Mouse (Mus musculus) left cerebral cortex, postnatal 10 days (tissue): ENCODE results near the gene Ehbp1l1. TPM values are rescaled to one million over a fixed set of nuclear protein-coding genes. Genes with fewer than 3 reads are reported as not detected.

ENCODE experiments used
- DNase-seq, 2 experiments: peaks; one replicate each; pipeline ENCODE4 v3.0.0; 2021 to 2022; ENCODE audit warnings: low spot score in 2 of 2, mixed read lengths in 1 of 2; ENCODE audit errors: extremely low spot score in 1 of 2
- intact Hi-C: fragments of 180-260 bp; cut with DNase I; formaldehyde crosslinking; loops from one replicate; pipeline ENCODE4 v1.15.1; 2025
- total RNA-seq, 2 experiments: library from RNA; stranded (reverse); gene quantifications; 2 replicates each; pipeline ENCODE4 v1.2.3; 2021

The Ehbp1l1 gene
- total RNA-seq, 2 experiments from 2014 or later, result 50.4 to 52.0 TPM

DNA sequence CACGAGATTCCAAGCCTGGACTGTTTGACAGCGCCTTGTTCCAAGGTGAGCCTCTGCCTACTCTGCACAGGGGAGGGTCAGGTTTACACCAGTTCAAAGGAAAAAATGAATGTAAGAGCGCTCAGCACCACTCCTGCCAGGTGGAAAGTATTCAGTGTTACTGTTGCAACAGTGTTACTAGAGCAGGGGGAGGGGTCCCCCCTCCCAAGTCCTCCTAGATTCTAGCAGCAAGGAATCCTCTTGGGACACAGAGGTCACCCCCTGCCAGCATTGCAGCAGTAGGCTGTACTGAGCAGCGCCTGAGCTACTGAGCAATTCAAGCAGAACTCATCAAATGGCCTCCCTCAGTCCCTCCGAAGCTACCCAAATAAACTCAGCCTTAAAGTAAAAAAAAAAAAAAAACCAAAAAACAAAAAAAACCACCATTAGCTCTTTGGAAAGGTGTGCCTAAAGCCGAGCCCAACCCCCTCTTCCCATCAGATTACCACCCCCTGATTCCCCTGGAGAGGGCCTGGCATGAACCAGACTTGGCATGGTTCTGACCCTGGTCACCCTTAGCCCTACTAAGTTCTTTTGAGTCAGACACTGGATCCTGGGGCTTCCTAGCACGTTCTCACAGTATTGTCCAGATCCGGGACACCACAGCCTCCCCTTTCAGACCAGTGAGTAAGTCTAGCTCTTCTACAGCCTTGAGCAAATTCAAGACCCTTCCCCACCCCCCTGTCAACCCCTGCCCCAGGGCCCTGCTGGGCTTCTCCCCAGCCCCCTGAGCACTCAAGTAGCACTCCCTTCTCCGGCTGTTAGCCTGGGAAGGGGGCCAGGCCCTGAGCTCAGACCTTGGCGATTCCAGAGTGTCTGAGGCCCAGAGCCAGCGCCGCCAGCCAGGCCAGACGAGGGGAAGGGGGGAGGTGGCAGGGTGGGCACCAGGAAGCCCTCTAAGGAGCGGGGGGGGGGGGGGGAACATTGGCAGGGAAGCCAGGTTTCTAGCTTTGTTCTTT lies 14.5 kb upstream of the Ehbp1l1 start, which contains the start of gene Ltbp3:
Ltbp3 (plus strand) TSS at position 585 of the 998 bp plus-strand sequence.
- peak; percentile 45 to 81 for DNase-seq
- intact Hi-C loops, result loop anchor here (5.0 kb wide), 1 partner anchor 37 kb away; no protein-coding TSS in a partner anchor

GRCm38 (mm10) chr19:5739446-5739845 lies 13.3 kb upstream of the Ehbp1l1 start:
- intact Hi-C loops, result no loop called here
- no peak for DNase-seq

- intact Hi-C loops, result no loop called here
- no peak for DNase-seq
These were observed 8.2 kb upstream of the Ehbp1l1 start for GRCm38 (mm10) chr19:5734325-5734724.

DNA sequence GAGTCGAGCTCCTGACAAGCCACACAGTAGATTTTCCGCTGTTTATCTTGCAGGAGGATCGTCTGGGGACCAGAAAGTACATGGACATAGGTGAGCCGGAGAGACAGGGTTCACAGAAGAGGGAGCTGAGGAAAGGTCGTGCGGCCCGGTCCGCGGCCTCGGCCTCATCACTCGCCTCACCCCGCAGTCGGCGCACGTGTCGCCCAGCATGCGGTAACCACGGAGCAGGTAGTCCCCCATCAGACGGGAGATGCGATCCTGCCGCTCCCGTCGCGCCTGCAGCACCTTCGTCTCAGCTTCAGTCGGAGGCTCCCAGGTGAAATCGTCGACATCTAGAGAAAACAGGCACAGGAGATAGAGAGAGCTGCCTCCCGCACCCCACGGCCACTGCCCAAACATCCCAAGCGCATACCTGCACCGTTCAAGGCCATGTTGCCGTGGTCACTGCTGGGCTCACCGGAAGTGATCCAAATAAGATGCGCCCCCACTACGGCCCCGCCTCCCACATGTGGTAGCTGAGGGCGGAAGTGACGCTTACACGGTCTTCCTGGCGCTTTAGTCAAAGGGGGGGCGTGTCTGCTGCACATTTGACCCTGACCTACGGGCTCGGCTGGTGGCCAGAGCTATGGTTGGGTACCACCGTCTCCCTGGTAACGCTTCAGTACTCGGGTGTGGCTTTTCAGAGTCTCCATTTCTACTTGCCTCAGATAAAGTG lies 5.3 kb upstream of the Ehbp1l1 start:
- intact Hi-C loops, result no loop called here
- peak; percentile 94 to 96 for DNase-seq

DNA sequence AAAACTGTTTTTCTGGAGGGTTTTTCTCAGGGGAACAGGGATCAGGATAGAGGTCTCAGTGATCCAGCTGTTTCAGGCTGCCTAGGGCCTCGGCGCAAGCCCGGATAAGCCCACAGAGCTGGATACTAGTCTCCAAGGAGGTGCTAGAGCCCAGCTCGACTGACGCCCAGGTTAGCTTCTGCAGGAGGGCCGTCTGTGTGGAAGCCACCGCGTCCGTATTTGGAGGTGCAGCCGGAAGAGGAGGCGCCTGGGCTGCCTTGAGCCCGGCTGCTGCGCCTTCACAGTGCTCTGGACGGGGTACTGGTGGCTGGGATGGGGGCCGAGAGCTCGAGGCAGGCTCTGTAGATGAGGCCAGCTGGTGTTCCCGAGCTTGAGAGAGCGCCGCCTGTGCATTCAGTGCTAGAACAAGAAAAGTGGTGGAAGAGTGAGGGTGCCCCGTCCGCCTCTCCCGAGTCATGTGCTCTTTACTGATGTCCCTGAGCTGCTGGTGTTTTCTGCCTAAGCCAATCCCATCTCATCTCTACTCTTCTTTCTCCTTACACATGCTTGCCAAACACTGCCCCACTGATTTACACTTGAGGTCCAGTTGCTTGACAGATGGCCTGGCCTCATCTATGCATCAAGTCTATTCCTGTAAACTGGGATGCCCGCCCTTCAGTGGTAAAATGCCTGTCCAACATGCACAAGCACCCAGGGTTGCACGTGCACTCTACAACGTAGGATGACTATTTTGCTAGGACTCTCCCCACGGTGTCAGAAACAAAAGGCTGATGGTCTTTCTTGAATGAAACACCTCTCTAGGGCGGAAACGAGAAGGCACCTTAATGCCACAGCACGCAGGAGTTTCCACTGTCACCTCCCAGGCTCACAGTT lies 4.4 kb upstream of the Ehbp1l1 start:
- peak in 1 of 2 experiments; percentile 51 for DNase-seq
- intact Hi-C loops, result no loop called here

GRCm38 (mm10) chr19:5729444-5729815 lies 3.3 kb upstream of the Ehbp1l1 start, which contains the start of gene Fam89b:
Fam89b (minus strand) TSS chr19:5729653.
- intact Hi-C loops, result loop anchor here (5.0 kb wide), 1 partner anchor 48 kb away; no protein-coding TSS in a partner anchor
- DNase-seq, result peak; percentile 83 to 94

DNA sequence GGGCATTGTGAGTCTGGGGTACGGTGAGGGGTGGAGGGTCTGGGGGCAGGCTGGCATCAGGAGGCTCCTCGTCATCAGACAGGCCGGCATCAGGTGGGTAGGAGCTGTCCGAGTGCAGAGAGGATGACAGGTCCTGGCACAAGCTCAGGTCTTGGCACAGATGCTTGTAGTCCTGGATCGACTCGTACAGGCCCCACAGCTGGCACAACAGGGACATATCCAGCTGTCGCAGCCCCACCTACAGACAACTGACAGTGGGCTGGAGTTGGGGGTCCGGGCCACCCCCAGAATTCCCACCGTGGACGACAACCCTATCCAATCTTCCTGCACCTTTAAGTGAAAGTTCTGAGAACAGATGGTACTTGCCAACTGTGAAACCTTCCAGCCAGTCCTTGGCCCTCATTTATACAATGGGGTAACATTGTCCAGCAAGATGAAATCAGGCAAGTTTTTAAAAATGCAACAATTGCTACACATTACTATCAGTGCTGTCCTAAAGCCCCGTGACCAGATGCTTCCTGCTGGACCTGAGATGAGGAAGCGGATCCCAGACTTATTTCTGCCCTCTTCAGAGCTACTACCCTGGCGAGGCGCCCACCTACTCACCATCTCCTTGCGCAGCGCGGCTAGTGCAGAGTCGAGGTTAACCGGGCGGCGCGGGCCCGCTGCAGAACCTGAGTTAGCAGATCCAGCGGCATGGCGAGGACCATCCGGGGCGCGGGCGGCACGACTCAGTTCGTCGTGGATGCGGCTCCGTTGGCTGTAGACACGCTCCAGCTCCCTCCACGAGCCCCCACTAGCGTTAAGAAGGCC lies 2.7 kb upstream of the Ehbp1l1 start:
- DNase-seq, result peak; percentile 59 to 84

GRCm38 (mm10) chr19:5727701-5728100 lies 1.6 kb upstream of the Ehbp1l1 start:
- DNase-seq, result peak; percentile 81 to 89
- intact Hi-C loops, result loop anchor here (2.0 to 5.0 kb wide), 2 partner anchors 17 to 50 kb away; no protein-coding TSS in a partner anchor

More for the DNA sequence above, 2.7 kb upstream of the Ehbp1l1 start:
- intact Hi-C loops, result loop anchor here (5.0 kb wide), 1 partner anchor 48 kb away; no protein-coding TSS in a partner anchor

- DNase-seq, result no peak
- intact Hi-C loops, result loop anchor here (2.0 to 5.0 kb wide), 2 partner anchors 16 to 50 kb away; no protein-coding TSS in a partner anchor
These were observed 953 bp upstream of the Ehbp1l1 start for GRCm38 (mm10) chr19:5726961-5727578.

DNA sequence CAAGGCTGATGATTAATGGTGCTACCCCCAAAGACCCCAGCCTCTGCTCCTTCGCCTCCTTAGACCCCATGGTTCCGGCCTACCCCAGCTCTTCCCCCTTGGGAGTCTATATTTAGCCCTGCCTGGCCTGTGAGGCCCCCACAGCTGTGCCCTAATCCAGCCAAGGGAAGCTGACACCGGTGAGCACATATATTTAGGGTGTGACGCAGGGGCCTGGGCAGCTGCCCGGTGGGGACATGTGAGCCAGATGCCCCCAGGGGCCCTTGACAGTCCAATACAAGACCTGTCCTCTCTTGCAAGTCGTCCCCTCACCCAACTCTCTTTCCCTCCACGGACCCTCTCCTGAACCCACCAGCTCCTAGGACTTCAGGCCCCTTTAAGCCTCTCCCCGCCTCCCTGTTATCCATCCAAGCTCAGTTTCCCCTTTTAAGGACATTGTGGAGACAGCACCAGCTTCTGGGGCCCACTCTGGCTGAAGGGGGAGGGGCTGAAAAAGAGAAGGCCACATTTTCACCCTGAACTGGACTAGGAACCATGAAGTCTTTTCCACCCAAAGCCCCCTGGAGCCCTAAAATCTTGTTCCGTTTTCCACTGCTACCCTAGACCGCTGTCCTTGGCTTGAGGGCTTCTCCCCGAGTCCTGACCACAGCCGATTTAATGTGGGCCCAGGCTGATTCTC lies 949 bp downstream of the Ehbp1l1 start:
- peak in 1 of 2 experiments; percentile 32 for DNase-seq
- intact Hi-C loops, result loop anchor here (5.0 kb wide), 1 partner anchor 52 kb away; no protein-coding TSS in a partner anchor

- intact Hi-C loops, result no loop called here
- DNase-seq, result peak in 1 of 2 experiments; percentile 80
These were observed 1.6 kb downstream of the Ehbp1l1 start for GRCm38 (mm10) chr19:5724549-5724941.

- DNase-seq, result peak in 1 of 2 experiments; percentile 21
- intact Hi-C loops, result no loop called here
These were observed 2.1 kb downstream of the Ehbp1l1 start for GRCm38 (mm10) chr19:5723934-5724548.

- intact Hi-C loops, result no loop called here
- DNase-seq, result peak in 1 of 2 experiments; percentile 17
These were observed 3.2 kb downstream of the Ehbp1l1 start for GRCm38 (mm10) chr19:5722848-5723425.

- DNase-seq, result peak in 1 of 2 experiments; percentile 14
- intact Hi-C loops, result no loop called here
These were observed 4.9 kb downstream of the Ehbp1l1 start for GRCm38 (mm10) chr19:5721233-5721632.

DNA sequence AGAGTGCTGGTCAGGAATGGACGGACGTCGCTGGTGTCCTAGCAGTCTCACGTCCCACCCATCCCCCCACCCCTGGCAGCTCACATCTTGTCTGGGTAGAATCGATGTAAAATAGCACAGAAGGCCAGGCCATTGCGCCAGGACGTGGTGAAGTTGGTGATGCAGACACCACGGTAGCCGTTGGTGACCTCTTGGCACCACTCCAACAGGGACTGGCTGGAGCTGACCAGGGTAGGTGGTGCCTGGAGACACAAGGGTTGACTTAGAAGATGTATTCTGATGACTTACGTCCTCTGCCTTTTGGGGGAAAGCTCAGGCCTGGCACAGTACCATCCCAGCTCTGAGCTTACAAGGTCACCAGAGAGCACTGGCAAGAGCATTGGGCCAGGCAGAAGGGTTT lies 9.2 kb downstream of the Ehbp1l1 start:
- DNase-seq, result peak in 1 of 2 experiments; percentile 58
- intact Hi-C loops, result no loop called here
